Mouse (Mus musculus) MEL (cell line): ENCODE results near the gene Slc44a4.

Experiments used
- CHD1 ChIP-seq: IDR thresholded peaks from 2 replicates; pipeline ENCODE4 v1.6.1; 2012; ENCODE audit warnings: low read depth, mild to moderate bottlenecking, inconsistent platforms, low read length, improper control_type of control experiment
- CHD2 ChIP-seq: IDR thresholded peaks from 2 replicates; pipeline ENCODE4 v1.6.1; 2011; ENCODE audit warnings: low read length, improper control_type of control experiment
- CTCF ChIP-seq, 3 experiments: IDR thresholded peaks in 2 of 3; conservative IDR thresholded peaks in 1 of 3; 2 replicates each; pipeline ENCODE4 v1.5.1; 2011 to 2012; ENCODE audit warnings: low read length in 3 of 3, low read depth in 2 of 3, mild to moderate bottlenecking in 2 of 3, improper control_type of control experiment in 1 of 3, inconsistent platforms in 1 of 3, mixed read lengths in 1 of 3, moderate library complexity in 1 of 3; ENCODE audit not compliant: control insufficient read depth in 1 of 3, insufficient read depth in 1 of 3, poor library complexity in 1 of 3, severe bottlenecking in 1 of 3
- HCFC1 ChIP-seq: IDR thresholded peaks from 2 replicates; pipeline ENCODE4 v1.6.1; 2012; ENCODE audit warnings: low read depth, mild to moderate bottlenecking, inconsistent platforms, low read length, improper control_type of control experiment, moderate library complexity
- POLR2AphosphoS2 ChIP-seq: IDR thresholded peaks from 2 replicates; pipeline ENCODE4 v1.6.1; 2011; ENCODE audit warnings: low read length, improper control_type of control experiment
- ZNF384 ChIP-seq: IDR thresholded peaks from 2 replicates; pipeline ENCODE4 v1.6.1; 2012; ENCODE audit warnings: low read depth, mild to moderate bottlenecking, inconsistent platforms, low read length, improper control_type of control experiment

DNA sequence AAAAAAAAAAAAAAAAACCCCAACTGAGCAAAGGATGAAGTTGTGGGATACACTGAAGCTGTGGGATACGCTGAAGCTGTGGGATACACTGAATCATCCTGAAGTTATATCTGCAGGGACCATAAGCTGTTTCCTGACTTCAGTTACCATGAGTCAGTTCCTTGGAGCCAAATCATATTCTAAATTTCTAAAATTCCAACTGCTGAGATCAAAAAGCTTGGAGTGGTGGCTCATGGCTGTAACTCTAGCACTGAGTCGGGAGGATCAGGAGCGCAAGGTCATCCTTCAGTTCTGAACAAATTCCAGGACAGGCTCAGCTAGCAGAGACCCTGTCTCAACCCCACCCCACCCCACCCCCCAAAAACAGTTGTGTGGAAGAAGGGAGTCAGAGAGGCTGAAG, 28.7 kb upstream of the Slc44a4 start:
- TF ChIP-seq ZNF384, result no peak
- TF ChIP-seq CHD2, result no peak
- no peak for TF ChIP-seq CHD1
- no peak for TF ChIP-seq HCFC1
- no peak for TF ChIP-seq POLR2AphosphoS2
- TF ChIP-seq CTCF (IDR thresholded peaks at IDR 0.05 in 2 of 3, conservative IDR thresholded peaks at IDR 0.05 in 1 of 3; ENCODE audit: control insufficient read depth in 1 of 3, insufficient read depth in 1 of 3, low read depth in 2 of 3, low read length in 3 of 3, poor library complexity in 1 of 3, severe bottlenecking in 1 of 3), result no peak
